Mouse (Mus musculus) erythroblast, embryonic 14.5 days (primary cell): ENCODE measurements at regions not wholly inside any gene's neighbourhood (a gene's known extent, or its start where the extent isn't known, plus 50 kb on each side); places are given as distances from the start of the nearest gene placed in this dataset.

ENCODE experiments used
- GATA1 ChIP-seq: IDR thresholded peaks from 2 replicates; pipeline ENCODE4 v1.6.1; 2012; ENCODE audit warnings: low read length, inconsistent platforms, mixed read lengths
- TAL1 ChIP-seq: IDR thresholded peaks from 3 replicates; pipeline ENCODE4 v1.6.1; 2012; ENCODE audit warnings: low read length, inconsistent platforms, mixed read lengths

DNA sequence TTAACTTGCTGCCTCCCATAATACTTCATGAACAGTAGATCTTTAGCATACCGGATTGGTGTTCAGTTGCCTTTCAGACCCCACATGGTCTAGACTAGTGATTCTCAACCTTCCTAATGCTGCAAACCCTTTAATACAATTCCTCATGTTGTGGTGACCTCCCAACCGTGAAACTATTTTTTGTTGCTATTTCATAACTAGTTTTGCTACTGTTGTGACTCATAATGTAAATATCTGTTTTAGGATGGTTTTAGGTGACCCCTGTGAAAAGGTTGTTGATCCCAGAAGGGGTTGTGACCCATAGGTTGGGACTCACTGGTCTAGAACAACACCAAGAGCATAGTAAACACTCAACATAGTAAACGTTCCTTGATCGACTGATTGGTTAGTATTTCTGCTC, 304.1 kb downstream of the Slc4a3 start:
- no peak for TF ChIP-seq GATA1
- TF ChIP-seq TAL1 = no peak
